Mouse (Mus musculus) brain, embryonic 14.5 days (tissue): ENCODE measurements around the gene Dnajc27.

Source experiments
- CTCF ChIP-seq: fragments of 200-500 bp; IDR thresholded peaks from 2 replicates; pipeline ENCODE4 v1.5.1; 2012; ENCODE audit warnings: inconsistent platforms, mild to moderate bottlenecking, moderate library complexity, borderline replicate concordance; ENCODE audit not compliant: insufficient read depth, insufficient read length; ENCODE audit errors: extremely low read depth
- POLR2A ChIP-seq: fragments of 200-500 bp; IDR thresholded peaks from 2 replicates; pipeline ENCODE4 v1.6.1; 2012; ENCODE audit warnings: mild to moderate bottlenecking, inconsistent platforms, borderline replicate concordance; ENCODE audit not compliant: poor library complexity, insufficient read depth, insufficient read length, severe bottlenecking; ENCODE audit errors: extremely low read depth

DNA sequence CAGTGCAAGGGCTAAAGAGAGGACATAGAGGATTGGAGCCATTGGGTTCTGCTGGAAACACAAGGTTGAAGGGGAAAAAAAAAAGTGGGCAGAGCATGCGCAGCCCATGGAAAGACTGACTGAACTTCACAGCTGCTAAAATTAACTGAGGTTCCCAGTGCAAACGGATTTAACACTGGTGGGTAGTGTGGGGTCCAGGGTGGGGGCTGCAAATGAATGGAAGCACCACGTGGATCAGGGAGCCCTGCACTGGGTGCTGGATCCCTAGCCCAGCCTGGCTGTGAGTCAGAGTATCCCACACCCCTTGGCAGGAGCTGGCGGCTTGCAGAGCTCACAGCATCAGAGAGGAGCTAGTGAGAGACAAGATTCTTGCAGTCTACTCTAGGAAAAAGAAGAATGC, 35.2 kb downstream of the Dnajc27 start:
- TF ChIP-seq POLR2A (no peak), CTCF (no peak)
